Mouse (Mus musculus): ENCODE measurements at regions not wholly inside any gene's neighbourhood (a gene's known extent, or its start where the extent isn't known, plus 50 kb on each side); places are given as distances from the start of the nearest gene placed in this dataset.

- no peak for DNase-seq
Measured at GRCm38 (mm10) chr3:130977921-130978700, 132.2 kb upstream of the Lef1 start.

- DNase-seq, result no peak
Measured at GRCm38 (mm10) chr3:130976206-130976605, 134.1 kb upstream of the Lef1 start.

- no peak for DNase-seq
Measured at GRCm38 (mm10) chr3:130975291-130975690, 135.0 kb upstream of the Lef1 start.

- DNase-seq, result no peak
Measured at GRCm38 (mm10) chr3:130972126-130972525, 138.1 kb upstream of the Lef1 start.

GRCm38 (mm10) chr3:130965275-130965674 lies 145.0 kb upstream of the Lef1 start:
- no peak for DNase-seq

GRCm38 (mm10) chr3:130964088-130964487 lies 146.2 kb upstream of the Lef1 start:
- no peak for DNase-seq

GRCm38 (mm10) chr3:130963625-130964024 lies 146.6 kb upstream of the Lef1 start:
- no peak for DNase-seq

GRCm38 (mm10) chr3:130962701-130963472 lies 147.4 kb upstream of the Lef1 start:
- DNase-seq, result no peak

GRCm38 (mm10) chr3:130962151-130962633 lies 148.1 kb upstream of the Lef1 start:
- no peak for DNase-seq

GRCm38 (mm10) chr3:130961704-130962103 lies 148.6 kb upstream of the Lef1 start:
- no peak for DNase-seq

GRCm38 (mm10) chr3:130955958-130956357 lies 154.3 kb upstream of the Lef1 start:
- DNase-seq, result no peak

GRCm38 (mm10) chr3:130951381-130951780 lies 158.9 kb upstream of the Lef1 start:
- no peak for DNase-seq

- no peak for DNase-seq
Measured at GRCm38 (mm10) chr3:130950872-130951271, 159.4 kb upstream of the Lef1 start.

- no peak for DNase-seq
Measured at GRCm38 (mm10) chr3:130947880-130948279, 162.4 kb upstream of the Lef1 start.

GRCm38 (mm10) chr3:130947277-130947606 lies 163.0 kb upstream of the Lef1 start:
- no peak for DNase-seq

GRCm38 (mm10) chr3:130946576-130947276 lies 163.5 kb upstream of the Lef1 start:
- DNase-seq, result no peak

- peak; percentile 20 for DNase-seq
Measured at GRCm38 (mm10) chr3:130945861-130946449, 164.3 kb upstream of the Lef1 start.

- no peak for DNase-seq
Measured at GRCm38 (mm10) chr3:130945396-130945795, 164.9 kb upstream of the Lef1 start.

GRCm38 (mm10) chr3:130944241-130944640 lies 166.0 kb upstream of the Lef1 start:
- no peak for DNase-seq

- no peak for DNase-seq
Measured at GRCm38 (mm10) chr3:130942947-130943630, 167.2 kb upstream of the Lef1 start.

GRCm38 (mm10) chr3:130940302-130940867 lies 169.9 kb upstream of the Lef1 start:
- no peak for DNase-seq

- no peak for DNase-seq
Measured at GRCm38 (mm10) chr3:130936980-130937379, 173.3 kb upstream of the Lef1 start.
